Mouse (Mus musculus): ENCODE data around the gene Gm21985.

Gm21985 gene

GRCm38 (mm10) chr2:112328069-112328777 lies 62.1 kb downstream of the Gm21985 start:
- DNase-seq (ENCODE audit: low spot score in 2 of 2), result no peak

GRCm38 (mm10) chr2:112332051-112332898 lies 66.2 kb downstream of the Gm21985 start:
- DNase-seq (ENCODE audit: low spot score in 2 of 2), result no peak

- no peak for DNase-seq (ENCODE audit: low spot score in 2 of 2)
Observed at GRCm38 (mm10) chr2:112337211-112337610, 71.1 kb downstream of the Gm21985 start.

- DNase-seq (ENCODE audit: low spot score in 2 of 2), result no peak
Observed at GRCm38 (mm10) chr2:112339736-112340135, 73.6 kb downstream of the Gm21985 start.

- no peak for DNase-seq (ENCODE audit: low spot score in 2 of 2)
Observed at GRCm38 (mm10) chr2:112341117-112341516, 75.0 kb downstream of the Gm21985 start.

- no peak for DNase-seq (ENCODE audit: low spot score in 2 of 2)
Observed at GRCm38 (mm10) chr2:112348246-112348645, 82.1 kb downstream of the Gm21985 start.

GRCm38 (mm10) chr2:112353685-112354455 lies 87.8 kb downstream of the Gm21985 start:
- DNase-seq (ENCODE audit: low spot score in 2 of 2), result no peak

- DNase-seq (ENCODE audit: low spot score in 2 of 2), result no peak
Observed at GRCm38 (mm10) chr2:112359611-112360010, 93.5 kb downstream of the Gm21985 start.

GRCm38 (mm10) chr2:112360012-112360780 lies 94.1 kb downstream of the Gm21985 start:
- no peak for DNase-seq (ENCODE audit: low spot score in 2 of 2)

- DNase-seq (ENCODE audit: low spot score in 2 of 2), result no peak
Observed at GRCm38 (mm10) chr2:112360781-112361169, 94.7 kb downstream of the Gm21985 start.

GRCm38 (mm10) chr2:112367222-112367621 lies 101.1 kb downstream of the Gm21985 start:
- no peak for DNase-seq (ENCODE audit: low spot score in 2 of 2)

- peak; percentile 86 to 88 for DNase-seq (ENCODE audit: low spot score in 2 of 2)
Observed at GRCm38 (mm10) chr2:112367726-112368673, 101.9 kb downstream of the Gm21985 start, which contains the start of gene Emc4. Gene Emc4 (minus strand): TSS chr2:112368027.

- no peak for DNase-seq (ENCODE audit: low spot score in 2 of 2)
Observed at GRCm38 (mm10) chr2:112369941-112370340, 103.8 kb downstream of the Gm21985 start.

GRCm38 (mm10) chr2:112373141-112373540 lies 107.0 kb downstream of the Gm21985 start:
- no peak for DNase-seq (ENCODE audit: low spot score in 2 of 2)

GRCm38 (mm10) chr2:112374610-112375009 lies 108.5 kb downstream of the Gm21985 start:
- no peak for DNase-seq (ENCODE audit: low spot score in 2 of 2)

- DNase-seq (ENCODE audit: low spot score in 2 of 2), result peak; percentile 67 to 80
Observed at GRCm38 (mm10) chr2:112378973-112379898, 113.1 kb downstream of the Gm21985 start, which contains the start of gene Katnbl1. Gene Katnbl1 (plus strand): TSS chr2:112379211.

- DNase-seq (ENCODE audit: low spot score in 2 of 2), result no peak
Observed at GRCm38 (mm10) chr2:112380131-112380530, 114.0 kb downstream of the Gm21985 start.

GRCm38 (mm10) chr2:112381219-112381618 lies 115.1 kb downstream of the Gm21985 start:
- DNase-seq (ENCODE audit: low spot score in 2 of 2), result no peak

- no peak for DNase-seq (ENCODE audit: low spot score in 2 of 2)
Observed at GRCm38 (mm10) chr2:112390843-112391242, 124.7 kb downstream of the Gm21985 start.
